Mouse (Mus musculus) hindbrain, embryonic 11.5 days (tissue): ENCODE measurements around the gene Fgd6. TPM values are rescaled to one million over a fixed set of nuclear protein-coding genes. Genes with fewer than 3 reads are reported as not detected.

ENCODE experiments used
- polyA plus RNA-seq: library from polyadenylated mRNA; unstranded; fragments of >200 nt; fragmentation: Nextera tagmentation; extraction: Ambion mirVana; gene quantifications from 2 replicates; pipeline ENCODE4 v1.2.1, GENCODE M21; 2014

Gene Fgd6
- polyA plus RNA-seq, 1 experiment from 2014 or later = 6.7 TPM

Other genes starting within 250 kb of the Fgd6 start
- 9.9 and 10.3 TPM in 2 replicates for gene Usp44, start 204.4 kb upstream of the Fgd6 start, polyA plus RNA-seq
- 236 and 240 TPM in 2 replicates for gene Metap2, start 138.9 kb upstream of the Fgd6 start, polyA plus RNA-seq
- 45.0 and 45.6 TPM in 2 replicates for gene Vezt, start 184 bp upstream of the Fgd6 start, polyA plus RNA-seq
- 12.3 and 14.3 TPM in 2 replicates for gene Nr2c1, start 112.0 kb downstream of the Fgd6 start, polyA plus RNA-seq
- gene Ndufa12, start 162.7 kb downstream of the Fgd6 start, polyA plus RNA-seq = 451 and 474 TPM in 2 replicates